Mouse (Mus musculus) heart, postnatal 36 days (tissue): ENCODE measurements at regions not wholly inside any gene's neighbourhood (a gene's known extent, or its start where the extent isn't known, plus 50 kb on each side); places are given as distances from the start of the nearest gene placed in this dataset.

Experiments used
- DNase-seq, 2 experiments: peaks; one replicate each; pipeline ENCODE4 v3.0.0; 2021 to 2022
- intact Hi-C: fragments of 180-260 bp; cut with DNase I; formaldehyde crosslinking; loops from one replicate; pipeline ENCODE4 v1.15.1; 2025

- intact Hi-C loops, result no loop called here
- DNase-seq, result no peak
Observed at GRCm38 (mm10) chr1:83736428-83737117, 328.6 kb upstream of the Sphkap start.

GRCm38 (mm10) chr1:83731682-83732081 lies 323.7 kb upstream of the Sphkap start:
- intact Hi-C loops, result no loop called here
- no peak for DNase-seq

- intact Hi-C loops, result loop anchor here (5.0 kb wide), 1 partner anchor 968 kb away; the partner anchor contains the start of gene Dner
Observed at GRCm38 (mm10) chr1:83728810-83729209, 320.8 kb upstream of the Sphkap start.

GRCm38 (mm10) chr1:83727938-83728337 lies 319.9 kb upstream of the Sphkap start:
- intact Hi-C loops, result loop anchor here (5.0 kb wide), 1 partner anchor 969 kb away; the partner anchor contains the start of gene Dner

More at GRCm38 (mm10) chr1:83728810-83729209, 320.8 kb upstream of the Sphkap start:
- no peak for DNase-seq

GRCm38 (mm10) chr1:83727215-83727614 lies 319.2 kb upstream of the Sphkap start:
- intact Hi-C loops, result loop anchor here (5.0 kb wide), 1 partner anchor 970 kb away; the partner anchor contains the start of gene Dner
- DNase-seq, result peak; percentile 4 to 7

More at GRCm38 (mm10) chr1:83727938-83728337, 319.9 kb upstream of the Sphkap start:
- no peak for DNase-seq

GRCm38 (mm10) chr1:83723096-83723495 lies 315.1 kb upstream of the Sphkap start:
- DNase-seq, result peak in 1 of 2 experiments; percentile 1
- intact Hi-C loops, result no loop called here

- no peak for DNase-seq
- intact Hi-C loops, result no loop called here
Observed at GRCm38 (mm10) chr1:83720166-83720565, 312.2 kb upstream of the Sphkap start.

GRCm38 (mm10) chr1:83717056-83717455 lies 309.1 kb upstream of the Sphkap start:
- intact Hi-C loops, result loop anchor here (1.0 to 5.0 kb wide), 4 partner anchors 310 to 930 kb away; partner anchors contain the start of gene Sphkap
- DNase-seq, result peak; percentile 8 to 14

- no peak for DNase-seq
- intact Hi-C loops, result no loop called here
Observed at GRCm38 (mm10) chr1:83701696-83702404, 293.9 kb upstream of the Sphkap start.

GRCm38 (mm10) chr1:83697422-83697821 lies 289.4 kb upstream of the Sphkap start:
- DNase-seq, result no peak
- intact Hi-C loops, result no loop called here

- intact Hi-C loops, result no loop called here
- no peak for DNase-seq
Observed at GRCm38 (mm10) chr1:83685221-83685620, 277.2 kb upstream of the Sphkap start.

GRCm38 (mm10) chr1:83665326-83665725 lies 257.3 kb upstream of the Sphkap start:
- intact Hi-C loops, result no loop called here
- DNase-seq, result no peak

- DNase-seq, result no peak
- intact Hi-C loops, result no loop called here
Observed at GRCm38 (mm10) chr1:83661808-83662802, 254.1 kb upstream of the Sphkap start.

- DNase-seq, result no peak
- intact Hi-C loops, result no loop called here
Observed at GRCm38 (mm10) chr1:83653661-83654060, 245.7 kb upstream of the Sphkap start.

GRCm38 (mm10) chr1:83645606-83646005 lies 237.6 kb upstream of the Sphkap start:
- intact Hi-C loops, result no loop called here
- no peak for DNase-seq

- intact Hi-C loops, result no loop called here
- no peak for DNase-seq
Observed at GRCm38 (mm10) chr1:83642656-83643055, 234.7 kb upstream of the Sphkap start.

GRCm38 (mm10) chr1:83636051-83636450 lies 228.1 kb upstream of the Sphkap start:
- intact Hi-C loops, result no loop called here
- DNase-seq, result no peak

- no peak for DNase-seq
- intact Hi-C loops, result no loop called here
Observed at GRCm38 (mm10) chr1:83631798-83632197, 223.8 kb upstream of the Sphkap start.

GRCm38 (mm10) chr1:83631394-83631793 lies 223.4 kb upstream of the Sphkap start:
- intact Hi-C loops, result no loop called here
- DNase-seq, result no peak

- DNase-seq, result no peak
- intact Hi-C loops, result no loop called here
Observed at GRCm38 (mm10) chr1:83587258-83587657, 179.3 kb upstream of the Sphkap start.

GRCm38 (mm10) chr1:83583041-83583440 lies 175.0 kb upstream of the Sphkap start:
- DNase-seq, result no peak
- intact Hi-C loops, result no loop called here
